Mouse (Mus musculus) kidney, adult 2 months (tissue): Measurements from ENCODE around the gene Vps16.

Experiments used
- CTCF ChIP-seq: fragments of 200-500 bp; conservative IDR thresholded peaks from 2 replicates; pipeline ENCODE4 v1.5.1; 2011; ENCODE audit warnings: low read depth, mild to moderate bottlenecking, control low read depth, low read length, moderate library complexity, mixed read lengths; ENCODE audit not compliant: insufficient read depth, insufficient read length
- POLR2A ChIP-seq: fragments of 200-500 bp; IDR thresholded peaks from one replicate; pipeline ENCODE4 v1.6.1; 2011; ENCODE audit warnings: low read depth, low read length, control low read depth

DNA sequence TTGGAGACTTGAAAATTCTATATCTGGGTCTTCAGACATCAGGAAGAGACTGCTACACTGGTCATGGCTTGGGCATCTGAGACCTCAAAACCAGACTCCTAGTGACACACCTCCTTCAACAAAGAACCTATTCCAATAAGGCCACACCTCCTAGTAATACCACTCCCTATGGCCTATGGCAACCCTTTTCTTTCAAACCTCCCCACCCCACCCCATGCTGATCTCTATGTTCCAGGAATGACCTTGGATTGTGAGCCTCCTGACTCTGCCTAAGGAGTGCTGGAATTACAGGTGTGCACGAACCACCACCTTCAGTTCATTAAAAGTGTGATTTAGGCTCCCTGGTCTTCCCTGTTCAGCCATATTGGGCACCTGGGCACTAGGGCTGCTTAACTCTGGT is 24.1 kb upstream of the Vps16 start:
- TF ChIP-seq POLR2A: no peak
- no peak for TF ChIP-seq CTCF
